Mouse (Mus musculus): Measurements from ENCODE around the gene Foxk2.

The Foxk2 gene

GRCm38 (mm10) chr11:121259160-121260100 lies at the start of gene Foxk2:
TSS of gene Foxk2 (plus strand) at chr11:121259990.
- DNase-seq, result peak; percentile 94

GRCm38 (mm10) chr11:121216831-121217230 lies 43.0 kb upstream of the Foxk2 start:
- no peak for DNase-seq

GRCm38 (mm10) chr11:121219776-121220175 lies 40.0 kb upstream of the Foxk2 start:
- DNase-seq, result no peak

GRCm38 (mm10) chr11:121220771-121221170 lies 39.0 kb upstream of the Foxk2 start:
- no peak for DNase-seq

- no peak for DNase-seq
Observed at GRCm38 (mm10) chr11:121221321-121222010, 38.3 kb upstream of the Foxk2 start.

- DNase-seq, result no peak
Observed at GRCm38 (mm10) chr11:121228129-121229017, 31.4 kb upstream of the Foxk2 start.

- peak; percentile 74 for DNase-seq
Observed at GRCm38 (mm10) chr11:121229018-121229439, 30.8 kb upstream of the Foxk2 start, which contains the start of gene Cybc1. TSS of gene Cybc1 (minus strand) at chr11:121229322.

- no peak for DNase-seq
Observed at GRCm38 (mm10) chr11:121231191-121231590, 28.6 kb upstream of the Foxk2 start.

- no peak for DNase-seq
Observed at GRCm38 (mm10) chr11:121231628-121232291, 28.0 kb upstream of the Foxk2 start.

- DNase-seq, result no peak
Observed at GRCm38 (mm10) chr11:121232706-121233105, 27.1 kb upstream of the Foxk2 start.

GRCm38 (mm10) chr11:121235475-121236238 lies 24.1 kb upstream of the Foxk2 start:
- DNase-seq, result no peak

GRCm38 (mm10) chr11:121236564-121237344 lies 23.0 kb upstream of the Foxk2 start, which contains the start of gene Narf:
TSS of gene Narf (plus strand) at chr11:121237253.
- peak; percentile 100 for DNase-seq

- no peak for DNase-seq
Observed at GRCm38 (mm10) chr11:121237345-121238128, 22.3 kb upstream of the Foxk2 start.

- DNase-seq, result no peak
Observed at GRCm38 (mm10) chr11:121239669-121240068, 20.1 kb upstream of the Foxk2 start.

- DNase-seq, result no peak
Observed at GRCm38 (mm10) chr11:121250196-121250595, 9.6 kb upstream of the Foxk2 start.

- peak; percentile 20 for DNase-seq
Observed at GRCm38 (mm10) chr11:121260211-121260906, 569 bp downstream of the Foxk2 start.

- no peak for DNase-seq
Observed at GRCm38 (mm10) chr11:121261074-121261473, 1.3 kb downstream of the Foxk2 start.

GRCm38 (mm10) chr11:121277516-121277915 lies 17.7 kb downstream of the Foxk2 start:
- DNase-seq, result no peak

GRCm38 (mm10) chr11:121278011-121278410 lies 18.2 kb downstream of the Foxk2 start:
- DNase-seq, result no peak
